Mouse (Mus musculus): ENCODE results near the gene Sec31a. TPM values are rescaled to one million over a fixed set of nuclear protein-coding genes. Genes with fewer than 3 reads are reported as not detected.

The Sec31a gene
- polyA plus RNA-seq, 1 experiment from 2014 or later, result 79.4 TPM

GRCm38 (mm10) chr5:100410281-100410680, 5.8 kb downstream of the Sec31a start:
- no peak for DNase-seq (ENCODE audit: low spot score)

DNA sequence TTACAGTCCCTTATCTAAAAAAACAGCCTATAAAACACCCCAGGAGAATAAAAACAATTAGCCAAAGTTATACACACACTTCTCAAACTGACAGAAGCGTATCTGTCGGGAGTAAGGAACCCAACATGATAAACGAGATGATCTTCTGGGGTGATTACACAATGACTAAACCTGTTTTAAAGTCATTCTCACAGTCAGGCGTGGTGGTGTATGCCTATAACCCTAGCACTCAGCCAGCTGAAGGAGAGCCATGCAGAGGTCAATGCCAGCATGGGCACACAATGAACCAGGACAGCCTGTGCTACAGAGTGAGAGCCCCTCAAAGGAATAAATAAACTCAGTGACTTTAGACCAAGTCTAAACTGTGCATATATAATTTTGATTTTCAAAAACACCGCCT, 7.5 kb downstream of the Sec31a start:
- no peak for DNase-seq (ENCODE audit: low spot score)

DNA sequence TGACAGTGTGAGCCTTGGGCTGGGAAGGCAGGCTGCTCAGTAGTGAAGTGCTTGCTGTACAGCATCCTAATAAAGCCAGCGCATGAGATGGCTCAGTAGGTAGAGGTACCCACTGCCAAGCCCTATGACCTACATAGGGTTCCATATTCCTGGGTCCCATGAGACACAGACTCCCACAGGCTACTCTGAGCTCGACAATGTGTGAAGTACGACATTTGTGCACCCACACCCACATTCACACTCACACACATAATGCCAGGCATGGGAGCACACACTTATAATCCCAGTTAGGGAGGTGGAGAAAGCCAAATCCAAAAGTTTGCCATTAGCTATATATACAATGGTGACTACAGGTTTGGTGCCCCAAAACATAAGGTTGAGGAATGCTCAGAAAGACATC, 19.3 kb downstream of the Sec31a start:
- DNase-seq (ENCODE audit: low spot score), result no peak

DNA sequence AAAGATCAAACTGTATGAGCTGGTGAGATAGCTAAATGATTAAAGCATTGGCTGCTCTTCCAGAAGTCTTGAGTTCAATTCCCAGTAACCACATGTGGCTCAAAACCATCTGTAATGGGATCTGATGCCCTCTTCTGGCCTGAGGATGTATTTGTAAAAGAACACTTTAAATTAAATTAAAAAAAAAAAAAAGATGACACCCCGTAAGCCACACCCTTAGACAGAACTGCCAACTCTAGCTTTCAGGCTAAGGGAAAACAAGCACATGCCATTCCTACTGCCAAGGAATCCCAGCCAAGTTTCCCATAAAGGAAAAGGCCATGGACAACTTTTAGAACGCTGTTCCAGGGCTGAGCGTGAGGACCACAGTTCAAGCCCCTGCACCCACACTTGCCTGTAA, 22.4 kb downstream of the Sec31a start:
- DNase-seq (ENCODE audit: low spot score), result no peak

- no peak for DNase-seq (ENCODE audit: low spot score)
Observed at GRCm38 (mm10) chr5:100392436-100392955, 23.5 kb downstream of the Sec31a start.

- no peak for DNase-seq (ENCODE audit: low spot score)
Observed at GRCm38 (mm10) chr5:100383782-100384510, 32.1 kb downstream of the Sec31a start.

DNA sequence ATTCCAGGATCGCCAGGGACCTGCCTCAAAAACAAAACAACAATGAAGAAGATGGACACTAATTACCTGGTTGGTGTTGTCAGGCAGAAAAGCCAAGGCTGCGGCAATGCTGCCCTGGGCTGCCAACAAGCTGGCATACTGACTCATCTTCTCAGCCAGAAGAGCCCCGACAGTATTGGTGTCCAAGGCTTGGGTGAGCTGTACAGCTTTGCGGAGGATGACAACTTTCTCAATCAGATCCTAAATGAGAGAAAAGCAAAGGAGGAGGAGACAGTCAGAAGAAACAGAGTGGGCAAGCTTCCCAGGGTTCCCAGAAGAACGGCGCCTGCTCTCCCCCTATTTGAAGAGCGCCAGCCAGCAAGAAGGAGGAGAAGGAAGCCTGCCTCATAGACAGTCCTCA, 34.9 kb downstream of the Sec31a start:
- no peak for DNase-seq (ENCODE audit: low spot score)

GRCm38 (mm10) chr5:100380277-100380676, 35.8 kb downstream of the Sec31a start:
- DNase-seq (ENCODE audit: low spot score), result no peak

DNA sequence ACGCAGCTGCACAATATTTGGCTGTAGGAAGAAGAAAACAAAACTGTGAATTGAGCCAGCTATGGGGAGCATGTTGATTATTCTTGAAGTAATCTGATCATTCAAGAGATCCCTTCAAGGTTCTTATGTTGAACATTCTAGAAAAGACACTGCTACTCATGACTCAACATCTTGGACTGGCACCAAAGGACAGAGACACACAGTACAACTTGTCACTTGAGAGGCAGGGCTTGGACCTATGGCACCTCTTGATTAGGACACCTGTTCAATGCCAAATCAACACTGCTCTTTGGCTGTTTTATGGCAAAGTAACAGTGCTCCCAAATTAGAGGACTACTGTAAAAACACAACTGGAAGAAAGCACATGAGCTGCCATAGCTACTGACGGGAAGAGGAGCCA, 37.1 kb downstream of the Sec31a start:
- no peak for DNase-seq (ENCODE audit: low spot score)

GRCm38 (mm10) chr5:100378211-100378610, 37.8 kb downstream of the Sec31a start:
- DNase-seq (ENCODE audit: low spot score), result no peak

DNA sequence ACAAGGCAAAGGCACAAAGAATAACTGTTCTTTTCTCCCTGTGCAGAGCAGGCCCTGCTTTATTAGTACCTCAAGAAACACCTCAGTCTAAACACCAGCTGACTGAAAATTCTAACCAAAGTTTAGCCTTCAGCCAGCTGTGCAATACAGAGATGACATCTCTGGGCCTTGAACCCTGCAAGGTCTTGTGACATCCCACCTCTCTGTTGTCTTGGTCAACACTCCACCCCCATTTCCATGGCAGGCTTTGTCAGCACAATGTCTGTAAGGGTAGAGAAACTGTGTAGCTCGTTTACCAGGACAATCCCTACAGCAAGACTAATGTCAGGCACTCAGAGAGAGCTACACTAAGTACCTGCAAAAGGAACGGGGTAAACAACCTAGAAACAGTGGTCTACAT, 38.7 kb downstream of the Sec31a start:
- no peak for DNase-seq (ENCODE audit: low spot score)

GRCm38 (mm10) chr5:100374703-100375102, 41.3 kb downstream of the Sec31a start:
- no peak for DNase-seq (ENCODE audit: low spot score)

DNA sequence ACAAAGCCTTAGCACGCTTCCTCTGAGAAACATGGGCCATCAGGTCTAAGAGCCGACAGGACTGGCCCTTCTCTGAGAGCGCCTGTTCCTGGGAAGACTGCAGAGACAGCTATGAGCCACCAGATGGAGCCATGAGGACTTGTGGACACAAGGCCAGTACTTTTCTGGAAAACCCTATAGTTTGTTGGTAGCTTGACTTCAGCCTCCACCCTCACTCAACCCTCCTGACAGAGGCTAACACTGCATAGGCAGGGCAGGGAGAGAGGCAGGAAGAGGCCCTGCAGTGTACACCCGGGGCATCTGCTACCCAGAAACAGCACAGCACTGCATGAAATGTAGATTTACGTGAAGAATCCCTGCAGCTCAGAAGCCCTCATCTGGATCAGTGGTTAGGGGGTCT, 42.1 kb downstream of the Sec31a start:
- peak; percentile 48 for DNase-seq (ENCODE audit: low spot score)

DNA sequence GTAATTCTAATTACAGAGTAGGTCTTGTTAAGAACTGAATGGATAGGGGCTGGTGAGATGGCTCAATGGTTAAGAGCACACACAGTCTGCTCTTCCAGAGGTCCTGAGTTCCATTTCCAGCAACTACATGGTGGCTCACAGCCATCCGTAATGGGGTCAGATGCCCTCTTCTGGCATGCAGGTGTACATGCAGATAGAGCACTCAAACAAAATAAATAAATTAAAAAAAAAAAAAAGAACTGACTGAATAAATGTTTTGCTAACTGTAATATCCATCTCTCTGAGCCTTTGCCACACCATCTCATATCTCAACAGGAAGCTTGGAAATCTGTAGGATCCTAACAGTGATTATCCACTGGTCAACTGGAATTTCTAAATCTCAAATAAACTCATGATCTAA, 45.1 kb downstream of the Sec31a start:
- no peak for DNase-seq (ENCODE audit: low spot score)

DNA sequence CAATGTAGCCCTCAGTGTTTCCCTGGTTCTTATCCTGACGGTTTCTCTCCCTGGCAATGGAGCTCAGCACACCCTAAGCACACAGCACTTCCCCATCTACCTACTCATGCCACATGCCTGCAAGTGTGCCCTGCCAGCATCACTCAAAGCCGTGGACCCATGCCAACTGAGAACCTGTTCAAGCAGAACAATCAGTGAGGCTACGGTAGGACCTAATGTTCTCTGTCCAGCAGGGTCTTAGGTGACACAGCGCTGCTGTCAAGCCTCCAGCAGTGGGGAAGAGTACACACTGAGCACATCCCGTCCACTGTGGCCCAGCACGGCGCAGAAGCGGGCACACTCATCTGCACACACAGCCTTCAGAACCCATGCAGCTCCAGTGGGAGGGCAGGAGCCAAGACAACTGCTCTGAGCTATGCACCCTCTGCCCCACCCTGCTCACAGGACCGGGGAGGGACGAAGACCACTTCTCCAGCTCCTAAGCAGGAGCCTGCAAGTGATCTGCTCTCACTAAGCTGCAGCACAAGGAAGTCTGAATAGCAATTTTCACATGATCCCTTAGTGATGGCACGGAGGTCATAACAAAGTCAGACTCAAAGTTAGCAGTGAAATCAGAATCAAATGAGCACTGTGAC, 46.1 kb downstream of the Sec31a start:
- no peak for DNase-seq (ENCODE audit: low spot score)

DNA sequence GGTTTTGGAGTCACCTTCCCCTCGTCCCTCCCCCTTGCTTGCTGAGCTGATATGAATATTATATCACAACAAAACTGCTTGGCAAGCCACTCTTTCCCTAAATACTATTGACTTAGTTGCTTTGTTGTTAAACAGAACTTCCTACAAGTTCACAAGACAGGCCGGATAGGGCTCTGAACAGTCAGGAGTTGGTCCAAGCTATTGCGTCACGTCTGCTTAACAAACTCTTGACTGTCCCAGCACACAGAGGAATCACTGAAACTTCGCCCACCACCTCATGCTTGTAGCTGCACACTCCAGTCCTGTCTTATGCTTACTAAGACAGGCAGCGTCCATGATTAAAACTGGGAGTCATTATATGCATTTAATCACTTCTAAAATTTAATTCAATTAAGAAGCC, 46.9 kb downstream of the Sec31a start:
- no peak for DNase-seq (ENCODE audit: low spot score)

DNA sequence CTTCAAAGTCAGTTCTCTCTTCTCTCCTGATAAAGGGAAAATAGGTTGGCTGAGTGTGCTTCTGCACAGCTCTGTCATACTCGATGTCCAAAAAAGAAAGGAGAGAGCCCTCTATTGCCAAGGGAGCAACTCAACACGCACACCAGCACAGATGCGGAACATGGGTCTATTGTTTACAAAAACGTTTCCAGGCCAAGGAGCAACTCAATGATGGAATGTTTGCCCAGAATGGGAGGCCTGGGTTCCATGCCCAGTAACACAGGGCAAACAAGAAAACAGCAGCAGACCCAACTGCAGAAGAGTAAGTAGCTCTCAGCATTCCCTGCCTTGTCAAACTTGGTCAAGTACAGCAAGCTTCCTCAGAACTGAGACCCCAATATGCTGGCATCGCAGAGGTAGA, 47.5 kb downstream of the Sec31a start:
- DNase-seq (ENCODE audit: low spot score), result no peak

GRCm38 (mm10) chr5:100367051-100367450, 49.0 kb downstream of the Sec31a start:
- no peak for DNase-seq (ENCODE audit: low spot score)

DNA sequence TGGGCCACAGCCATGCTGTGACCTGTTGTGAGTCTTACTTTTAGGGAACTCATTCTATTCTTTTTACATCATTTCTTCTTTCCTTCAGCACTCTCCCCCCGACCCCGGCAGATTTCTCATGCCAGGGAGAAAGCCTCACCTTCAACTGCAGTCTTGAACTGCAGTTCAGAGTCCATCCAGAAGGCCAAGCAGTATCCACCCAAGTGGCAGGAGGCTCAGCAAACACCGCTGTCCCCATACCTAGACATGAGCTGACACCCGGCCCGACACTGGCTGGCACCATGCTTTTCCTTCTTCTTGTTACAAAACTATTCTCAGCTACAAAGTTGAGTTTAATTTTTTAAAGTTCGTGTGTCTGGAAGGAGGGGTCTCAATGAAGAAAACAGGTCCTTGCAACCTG, 55.7 kb downstream of the Sec31a start:
- no peak for DNase-seq (ENCODE audit: low spot score)

DNA sequence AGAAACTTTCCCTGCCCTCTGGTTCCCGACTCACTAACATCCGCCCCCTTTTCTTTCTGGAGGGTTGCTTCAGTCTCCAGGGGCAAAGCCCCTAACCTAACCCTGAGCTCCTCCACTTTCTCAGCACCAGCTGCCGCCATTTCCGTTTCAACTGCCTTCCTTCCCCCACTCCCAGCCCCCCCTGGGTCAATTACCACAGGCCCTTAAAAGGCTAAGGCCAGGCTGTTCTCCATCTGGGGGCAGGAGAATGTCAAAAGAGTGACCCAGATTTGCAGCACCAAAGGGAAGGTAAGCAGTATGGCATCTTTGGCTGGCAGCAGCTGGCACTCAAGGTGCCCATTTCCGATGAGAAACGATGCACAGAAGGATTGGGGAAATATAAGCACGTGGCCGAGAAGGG, 57.7 kb downstream of the Sec31a start:
- peak; percentile 51 for DNase-seq (ENCODE audit: low spot score)

DNA sequence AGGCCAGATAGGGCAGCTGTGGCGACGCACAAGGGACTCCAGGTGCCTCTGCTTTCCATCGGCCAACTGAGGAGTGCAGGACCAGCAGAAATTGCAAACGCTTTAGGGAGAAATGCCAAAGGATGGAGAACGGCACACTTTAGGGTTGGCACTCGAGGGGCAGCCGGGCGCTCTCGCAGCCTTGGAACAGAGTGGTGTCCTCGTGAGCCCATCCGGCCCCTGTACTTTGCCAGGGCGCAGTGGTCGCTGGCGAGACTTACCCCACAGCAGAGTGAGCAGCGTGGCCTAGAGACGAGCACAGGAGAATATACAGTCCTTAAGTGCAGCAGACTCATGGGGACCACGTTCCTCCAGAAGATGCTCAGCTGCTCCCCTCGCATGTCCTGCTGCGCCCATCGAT, 61.4 kb downstream of the Sec31a start:
- DNase-seq (ENCODE audit: low spot score), result no peak

- DNase-seq (ENCODE audit: low spot score), result no peak
Observed at GRCm38 (mm10) chr5:100352986-100353848, 62.8 kb downstream of the Sec31a start.
